In the genomic region with DNA sequence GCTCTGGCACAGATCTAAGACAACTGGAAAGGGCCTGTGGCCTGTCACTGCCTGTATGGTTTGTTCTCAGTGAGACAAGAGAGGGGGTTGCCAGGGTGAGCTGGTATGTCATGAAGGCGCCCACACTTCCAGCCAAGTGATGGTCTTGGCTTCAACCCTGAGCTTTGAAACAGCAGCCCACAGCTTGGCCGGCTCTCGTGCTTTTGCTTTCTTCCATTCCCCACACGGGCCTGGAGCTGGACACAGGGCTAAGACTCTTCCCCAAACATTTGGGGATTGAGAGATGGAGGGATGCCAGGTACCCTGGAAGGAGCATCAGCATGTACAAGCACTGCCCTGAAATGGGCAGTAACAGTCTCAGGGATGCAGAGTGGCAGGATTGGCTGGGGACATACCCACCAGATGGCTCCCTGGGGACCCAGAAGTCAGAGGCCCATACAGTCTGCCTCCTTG, we compare ENCODE assay signal across 19 mouse cellular contexts. TPM values are rescaled to one million over a fixed set of nuclear protein-coding genes. Genes with fewer than 3 reads are reported as not detected.
DNase-seq lines count a peak whose midpoint lies in the region; ATAC-seq and TF ChIP-seq lines count a peak whose summit lies in the region.
"Had no signal": no experiment of that assay in that cellular context is flagged by ENCODE, and none has a peak within 500 bp of the region (broad histone marks: within the 10 kb centered on the region; RNA-seq: fewer than 3 reads in every experiment).

No protein-coding gene starts in this region.

- no peak for TF ChIP-seq CTCF in forebrain, postnatal 0 days (IDR thresholded peaks at IDR 0.05; ENCODE audit: low read depth)
- TF ChIP-seq CTCF in cerebellum, adult 2 months (IDR thresholded peaks at IDR 0.05; ENCODE audit: borderline replicate concordance, insufficient read depth, low read depth, low read length), result no peak

- H3K9me3 ChIP-seq in forebrain, postnatal 0 days (ENCODE audit: low read length), result no peaks in the 10 kb centered on the region
- no peaks in the 10 kb centered on the region for H3K9me3 ChIP-seq in forebrain, embryonic 14.5 days (replicated peaks; ENCODE audit: control insufficient read depth, low read length)
- H3K9me3 ChIP-seq: embryonic facial prominence, embryonic 13.5 days; forebrain, embryonic 13.5 days; G1E had no signal

- TF ChIP-seq POLR2A in cerebellum, adult 2 months (IDR thresholded peaks at IDR 0.05; ENCODE audit: borderline replicate concordance, insufficient read depth, low read length), result no peak

- DNase-seq in forebrain, postnatal 0 days, result peak; percentile 17
- no peak for DNase-seq in forebrain, embryonic 14.5 days (ENCODE audit: low spot score)
- peak; percentile 69 for DNase-seq in lung, postnatal 10 days
- DNase-seq in lung, postnatal 25 days (ENCODE audit: low spot score), result no peak
- DNase-seq in cerebellum, adult 2 months, result peak; percentile 27 to 50
- DNase-seq in lung, postnatal 36 days, result peak; percentile 13
- DNase-seq in spleen, postnatal 14 days (ENCODE audit: low spot score in 2 of 2), result no peak
- no peak for DNase-seq in retina, postnatal 1 day
- DNase-seq: adrenal gland, postnatal 36 days; B cell, adult 2 months; heart, postnatal 10 days; kidney, postnatal 14 days; layer of hippocampus, postnatal 36 days; thymus, adult 2 months had no signal

- no peaks in the 10 kb centered on the region for H3K4me1 ChIP-seq in forebrain, postnatal 0 days (ENCODE audit: insufficient read depth)
- H3K4me1 ChIP-seq in forebrain, embryonic 14.5 days (ENCODE audit: control insufficient read depth, insufficient read depth, low read length), result peaks cover 7% of the 10 kb centered on the region; the same call in 1 of the 2 replicates
- peaks cover 34% of the 10 kb centered on the region for H3K4me1 ChIP-seq in cerebellum, adult 2 months (ENCODE audit: control insufficient read depth, insufficient read depth, low read length)

- H3K36me3 ChIP-seq in forebrain, postnatal 0 days (ENCODE audit: insufficient read depth), result peaks cover 20% of the 10 kb centered on the region
- peaks cover 17% of the 10 kb centered on the region; the same call in 1 of the 2 replicates for H3K36me3 ChIP-seq in forebrain, embryonic 14.5 days (ENCODE audit: control insufficient read depth, insufficient read depth, low read length)

- peak; percentile 50 for ATAC-seq in forebrain, postnatal 0 days
- ATAC-seq in forebrain, embryonic 14.5 days, result no peak
- ATAC-seq: forebrain, embryonic 13.5 days; intestine, embryonic 16.5 days had no signal

- H3K9ac ChIP-seq in forebrain, postnatal 0 days, result no peak overlapping the region
- H3K9ac ChIP-seq in forebrain, embryonic 14.5 days (ENCODE audit: low read length), result no peak overlapping the region
- H3K9ac ChIP-seq: embryonic facial prominence, embryonic 13.5 days; forebrain, embryonic 13.5 days had no signal

- H3K27me3 ChIP-seq in forebrain, postnatal 0 days (ENCODE audit: insufficient read depth, low read length), result no peaks in the 10 kb centered on the region
- H3K27me3 ChIP-seq in forebrain, embryonic 14.5 days (replicated peaks; ENCODE audit: control insufficient read depth, insufficient read depth, low read length), result no peaks in the 10 kb centered on the region
- H3K27me3 ChIP-seq in cerebellum, adult 2 months (ENCODE audit: control insufficient read depth, insufficient read depth, low read length), result no peaks in the 10 kb centered on the region
- H3K27me3 ChIP-seq: embryonic facial prominence, embryonic 13.5 days; forebrain, embryonic 13.5 days had no signal

- 66% methylated on average over 4 of the region's 4 CpGs for WGBS in forebrain, postnatal 0 days
- WGBS in forebrain, embryonic 14.5 days, result 88% methylated on average over 4 of the region's 4 CpGs
- 50% methylated on average over 4 of the region's 4 CpGs for WGBS in cerebellum, adult 2 months

- no peak overlapping the region for H3K27ac ChIP-seq in forebrain, postnatal 0 days (ENCODE audit: low read depth, low read length)
- H3K27ac ChIP-seq in forebrain, embryonic 14.5 days (ENCODE audit: low read depth, low read length), result no peak overlapping the region
- H3K27ac ChIP-seq in cerebellum, adult 2 months (ENCODE audit: insufficient read depth, low read length), result no peak overlapping the region
- H3K27ac ChIP-seq: macrophage had no signal

- H3K4me2 ChIP-seq in forebrain, postnatal 0 days (ENCODE audit: low read depth), result no peak overlapping the region
- no peak overlapping the region for H3K4me2 ChIP-seq in forebrain, embryonic 14.5 days (ENCODE audit: low read length)
- H3K4me2 ChIP-seq: embryonic facial prominence, embryonic 13.5 days; forebrain, embryonic 13.5 days had no signal

- H3K4me3 ChIP-seq in forebrain, postnatal 0 days (ENCODE audit: low read depth, low read length), result no peak overlapping the region
- H3K4me3 ChIP-seq in forebrain, embryonic 14.5 days (ENCODE audit: low read depth, low read length), result no peak overlapping the region
- no peak overlapping the region for H3K4me3 ChIP-seq in cerebellum, adult 2 months (replicated peaks; ENCODE audit: insufficient read depth, low read depth, low read length)
- H3K4me3 ChIP-seq: embryonic facial prominence, embryonic 13.5 days; forebrain, embryonic 13.5 days had no signal

RNA-seq across cellular contexts. Expression of gene Ltbp2, which starts 36.3 kb away (rescaled TPM):
- total RNA-seq in forebrain, postnatal 0 days (2014; rRNA removed), result 0.76 and 1.2 TPM in 2 replicates
- polyA plus RNA-seq in forebrain, postnatal 0 days (2015; fragmentation: Nextera tagmentation; extraction: Ambion mirVana), result 0.10 and 0.51 TPM in 2 replicates
- polyA plus RNA-seq in forebrain, embryonic 14.5 days (2014; fragmentation: Nextera tagmentation; extraction: Ambion mirVana), result 0.04 TPM in 1 of 2 replicates, not detected in the other
- polyA plus RNA-seq in cerebellum, adult 2 months (2012; rRNA removed), result 18.2 and 25.0 TPM in 2 replicates
- polyA plus RNA-seq: forebrain, embryonic 13.5 days; G1E had no signal

RNA-seq across cellular contexts. Expression of gene Fcf1, which starts 58.0 kb away (rescaled TPM):
- total RNA-seq in forebrain, postnatal 0 days (2014; rRNA removed), result 38.6 and 44.5 TPM in 2 replicates
- polyA plus RNA-seq in forebrain, postnatal 0 days (2015; fragmentation: Nextera tagmentation; extraction: Ambion mirVana), result 92.9 and 112 TPM in 2 replicates
- polyA plus RNA-seq in forebrain, embryonic 14.5 days (2014; fragmentation: Nextera tagmentation; extraction: Ambion mirVana), result 128 and 147 TPM in 2 replicates
- polyA plus RNA-seq in cerebellum, adult 2 months (2012; rRNA removed), result 84.3 and 88.6 TPM in 2 replicates

RNA-seq across cellular contexts. Expression of gene Arel1, which starts 58.0 kb away (rescaled TPM):
- total RNA-seq in forebrain, postnatal 0 days (2014; rRNA removed), result 81.6 and 96.9 TPM in 2 replicates
- polyA plus RNA-seq in forebrain, postnatal 0 days (2015; fragmentation: Nextera tagmentation; extraction: Ambion mirVana), result 26.5 and 32.8 TPM in 2 replicates
- 31.4 and 37.5 TPM in 2 replicates for polyA plus RNA-seq in forebrain, embryonic 14.5 days (2014; fragmentation: Nextera tagmentation; extraction: Ambion mirVana)
- 57.2 and 60.3 TPM in 2 replicates for polyA plus RNA-seq in cerebellum, adult 2 months (2012; rRNA removed)

Comparison
In these comparisons a context has a peak if more than half of its experiments do, and no peak if none do; other contexts are left out.
1. DNase-seq: peak in forebrain, postnatal 0 days (single experiment), lung, postnatal 10 days (single experiment), cerebellum, adult 2 months (2 of 2) and lung, postnatal 36 days (single experiment); none in forebrain, embryonic 14.5 days (single experiment), lung, postnatal 25 days (single experiment), spleen, postnatal 14 days (0 of 2) and retina, postnatal 1 day (single experiment).
2. RNA of gene Ltbp2, which starts 36.3 kb away (polyA plus RNA-seq): 18.2 to 25.0 TPM in cerebellum, adult 2 months; 0.10 to 0.51 TPM in forebrain, postnatal 0 days and 0.04 TPM in forebrain, embryonic 14.5 days; every median in the first group is over 10 times any median in the second.